Mouse (Mus musculus) intestine, embryonic 16.5 days (tissue): ENCODE results near the gene Ankrd13d. TPM values are rescaled to one million over a fixed set of nuclear protein-coding genes. Genes with fewer than 3 reads are reported as not detected.

ENCODE experiments used
- ATAC-seq: fragments of 200-750 bp; cut with Nextera tagmentation; 2 replicates; pipeline ENCODE4 v1.8.0; 2017; ENCODE audit warnings: moderate TSS enrichment, moderate library complexity
- H3K27ac ChIP-seq: fragments of 300-500 bp; sonication (generic); 2 replicates; pipeline ENCODE4 v1.5.1; 2014; ENCODE audit warnings: mild to moderate bottlenecking, low read length
- H3K27me3 ChIP-seq: fragments of 300-500 bp; sonication (generic); replicated peaks from 2 replicates; pipeline ENCODE4 v1.6.1; 2014; ENCODE audit warnings: low read length, control low read depth, mixed read lengths; ENCODE audit not compliant: control insufficient read depth, insufficient read depth
- H3K36me3 ChIP-seq: fragments of 300-500 bp; sonication (generic); 2 replicates; pipeline ENCODE4 v1.6.1; 2014; ENCODE audit warnings: low read length, control low read depth; ENCODE audit not compliant: control insufficient read depth, insufficient read depth
- H3K4me1 ChIP-seq: fragments of 300-500 bp; sonication (generic); 2 replicates; pipeline ENCODE4 v1.6.1; 2014; ENCODE audit warnings: low read length, control low read depth, mixed read lengths; ENCODE audit not compliant: control insufficient read depth, insufficient read depth
- H3K4me2 ChIP-seq: fragments of 300-500 bp; sonication (generic); 2 replicates; pipeline ENCODE4 v1.6.1; 2014; ENCODE audit warnings: low read depth, low read length, control low read depth
- H3K4me3 ChIP-seq: fragments of 300-500 bp; sonication (generic); 2 replicates; pipeline ENCODE4 v1.5.1; 2014; ENCODE audit warnings: mild to moderate bottlenecking, low read length
- H3K9ac ChIP-seq: fragments of 300-500 bp; sonication (generic); 2 replicates; pipeline ENCODE4 v1.6.1; 2014; ENCODE audit warnings: low read depth, low read length
- H3K9me3 ChIP-seq: fragments of 300-500 bp; sonication (generic); 2 replicates; pipeline ENCODE4 v1.6.1; 2016; ENCODE audit warnings: low read length, control low read depth; ENCODE audit not compliant: control insufficient read depth
- WGBS: fragments of 180-500 bp; shearing (Covaris S2); extraction: QIAGEN DNeasy Blood & Tissue Kit; methylation state at CpG from one replicate; pipeline ENCODE4 v1.1.7; 2014; 5-methylcytosine and 5-hydroxymethylcytosine counted together
- polyA plus RNA-seq: library from polyadenylated mRNA; unstranded; fragments of >200 nt; fragmentation: Nextera tagmentation; extraction: Ambion mirVana; gene quantifications from 2 replicates; pipeline ENCODE4 v1.2.1, GENCODE M21; 2015

Gene Ankrd13d
- polyA plus RNA-seq, 1 experiment from 2014 or later, result 4.6 TPM

DNA sequence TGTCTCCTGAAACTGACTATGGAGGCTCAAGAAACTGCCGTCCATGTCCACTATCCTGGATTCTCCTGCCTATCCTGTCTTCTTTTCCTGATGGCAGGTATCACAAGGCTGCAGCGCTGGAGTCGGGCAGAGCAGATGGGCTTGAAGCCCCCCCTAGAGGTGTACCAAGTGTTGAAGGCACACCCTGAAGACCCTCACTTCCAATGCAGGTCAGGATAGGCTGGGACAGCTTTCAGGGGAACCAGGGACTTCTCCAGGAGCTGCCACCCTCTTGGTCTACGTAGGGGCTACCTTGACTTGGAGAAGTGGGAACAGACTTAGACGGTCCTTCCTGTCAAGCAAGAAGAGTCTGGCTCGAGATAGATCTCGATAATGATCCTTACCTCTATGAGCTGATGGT is 50.3 kb downstream of the Ankrd13d start:
- Histone ChIP-seq H3K9ac (peak overlapping the region; percentile 72; the same call in 1 of the 2 replicates), H3K4me2 (peak overlapping the region; percentile 80), H3K27me3 (no peaks in the 10 kb centered on the region), H3K4me3 (peak overlapping the region; percentile 62; the same call in 1 of the 2 replicates), H3K4me1 (peaks cover 29% of the 10 kb centered on the region), H3K27ac (peak overlapping the region; percentile 84; the same call in 1 of the 2 replicates), H3K36me3 (no peaks in the 10 kb centered on the region), H3K9me3 (0 out of 2 replicates have a peak, but pooled peaks cover 2% of the 10 kb centered on the region)
- ATAC-seq, result no peak
- WGBS, result 81% methylated on average over 7 of the region's 7 CpGs

DNA sequence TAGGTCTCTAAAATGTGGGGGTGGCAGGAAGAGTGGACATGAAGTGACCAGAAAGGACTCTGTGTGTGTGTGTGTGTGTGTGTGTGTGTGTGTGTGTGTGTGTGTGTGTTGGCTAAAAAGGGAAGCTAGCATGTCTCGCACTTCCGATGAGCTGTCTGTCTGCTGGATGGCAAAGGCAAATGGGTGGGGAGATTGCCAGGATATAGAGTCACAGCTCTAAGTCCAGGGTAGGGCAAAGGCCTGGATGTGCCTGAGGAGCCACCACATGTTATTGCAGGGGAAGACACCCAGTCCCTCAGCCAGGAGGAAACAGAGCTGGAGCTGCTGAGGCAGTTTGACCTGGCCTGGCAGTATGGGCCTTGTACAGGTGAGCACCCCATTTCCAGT is 50.8 kb downstream of the Ankrd13d start:
- 16% methylated on average over 2 of the region's 2 CpGs for WGBS
- Histone ChIP-seq H3K9ac (peak overlapping the region; percentile 72), H3K4me2 (peak overlapping the region; percentile 80), H3K9me3 (no peaks in the 10 kb centered on the region), H3K27me3 (no peaks in the 10 kb centered on the region), H3K4me3 (peak overlapping the region; percentile 62), H3K36me3 (no peaks in the 10 kb centered on the region), H3K27ac (peak overlapping the region; percentile 84), H3K4me1 (peaks cover 32% of the 10 kb centered on the region)
- ATAC-seq, result peak; percentile 26

DNA sequence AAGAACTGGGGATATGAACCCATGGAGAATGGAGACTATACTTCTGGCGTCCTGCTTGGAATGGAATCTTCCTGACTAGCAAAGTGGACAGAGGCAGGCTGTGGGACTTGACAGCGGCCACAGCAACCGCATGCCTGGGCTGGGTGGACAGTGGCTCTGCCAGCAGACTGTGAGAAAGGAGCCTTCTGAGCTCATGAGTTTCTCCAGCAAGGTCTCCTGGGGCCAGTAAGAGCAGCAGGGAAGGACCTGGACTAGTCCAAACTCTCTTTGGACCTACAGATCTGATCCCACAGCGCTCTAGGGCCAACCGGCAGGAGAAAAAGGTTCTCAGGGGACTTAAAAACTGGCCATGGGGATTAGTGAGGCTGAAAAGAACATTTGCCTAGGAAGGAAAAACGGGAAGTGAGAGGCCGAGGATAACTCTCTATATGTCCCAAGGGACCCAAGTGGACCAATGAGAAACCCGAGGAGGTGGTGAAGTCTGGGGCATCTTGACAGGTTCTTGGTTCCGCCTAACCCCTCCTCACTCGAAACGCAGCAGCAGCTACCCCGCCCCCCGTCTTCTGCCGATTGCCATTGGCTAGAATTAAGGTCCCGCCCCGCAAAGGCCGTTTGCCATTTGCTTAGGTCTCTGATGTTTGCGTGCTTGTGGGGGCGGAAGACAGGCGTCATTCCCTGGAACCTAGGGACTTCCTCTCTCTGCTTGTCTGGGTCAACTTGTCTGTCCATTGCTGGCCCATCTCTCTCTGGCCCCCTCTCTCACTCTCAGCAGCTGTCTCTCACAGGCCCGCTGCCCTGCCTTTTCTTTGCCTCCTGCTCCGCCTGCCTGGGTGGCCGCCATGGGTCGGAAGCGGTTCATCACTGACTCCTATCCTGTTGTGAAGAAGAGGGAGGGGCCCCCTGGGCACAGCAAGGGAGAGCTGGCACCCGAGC is 51.4 kb downstream of the Ankrd13d start, which contains the start of gene Pold4:
Gene Pold4, plus strand, starts transcription at position 647 of the 933 bp plus-strand sequence.
- no peaks in the 10 kb centered on the region for H3K9me3 ChIP-seq
- ATAC-seq, result peak; percentile 91
- H3K27ac ChIP-seq, result peak within 1 kb of the TSS; percentile 85
- peak within 1 kb of the TSS; percentile 80 for H3K4me2 ChIP-seq
- H3K36me3 ChIP-seq, result no peaks in the 10 kb centered on the region
- 12% methylated on average over 26 of the region's 26 CpGs for WGBS
- peak within 1 kb of the TSS; percentile 62 for H3K4me3 ChIP-seq
- H3K9ac ChIP-seq, result peak within 1 kb of the TSS; percentile 72
- H3K27me3 ChIP-seq, result no peaks in the 10 kb centered on the region
- H3K4me1 ChIP-seq, result peaks cover 32% of the 10 kb centered on the region

DNA sequence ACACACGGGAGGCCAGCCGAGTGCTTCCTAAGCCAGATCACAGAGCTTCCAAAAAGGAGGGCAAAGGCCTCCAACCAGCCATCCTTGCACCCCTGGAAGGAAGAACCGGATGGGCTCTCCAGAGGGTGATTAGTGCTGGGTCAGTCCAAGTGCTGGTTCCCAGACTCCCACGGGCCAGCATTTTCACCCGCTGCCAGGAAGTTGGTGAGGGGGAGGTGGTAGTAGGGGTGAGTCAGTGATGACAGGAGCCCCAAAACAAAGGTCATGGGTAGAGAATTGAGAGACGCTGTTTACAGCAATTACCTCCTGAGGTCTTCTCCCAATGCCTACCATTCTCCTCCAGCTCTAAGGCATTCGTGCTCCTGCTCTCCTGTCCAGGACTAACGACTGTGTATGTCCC is 52.5 kb downstream of the Ankrd13d start:
- no peaks in the 10 kb centered on the region for H3K9me3 ChIP-seq
- 67% methylated on average over 8 of the region's 8 CpGs for WGBS
- H3K4me3 ChIP-seq, result no peak overlapping the region
- no peaks in the 10 kb centered on the region for H3K36me3 ChIP-seq
- H3K27ac ChIP-seq, result 0 out of 2 replicates have a peak overlapping the region, but pooled peaks have one; percentile 20
- H3K27me3 ChIP-seq, result no peaks in the 10 kb centered on the region
- ATAC-seq, result no peak
- peaks cover 32% of the 10 kb centered on the region for H3K4me1 ChIP-seq
- peak overlapping the region; percentile 46; the same call in 1 of the 2 replicates for H3K9ac ChIP-seq
- H3K4me2 ChIP-seq, result no peak overlapping the region

DNA sequence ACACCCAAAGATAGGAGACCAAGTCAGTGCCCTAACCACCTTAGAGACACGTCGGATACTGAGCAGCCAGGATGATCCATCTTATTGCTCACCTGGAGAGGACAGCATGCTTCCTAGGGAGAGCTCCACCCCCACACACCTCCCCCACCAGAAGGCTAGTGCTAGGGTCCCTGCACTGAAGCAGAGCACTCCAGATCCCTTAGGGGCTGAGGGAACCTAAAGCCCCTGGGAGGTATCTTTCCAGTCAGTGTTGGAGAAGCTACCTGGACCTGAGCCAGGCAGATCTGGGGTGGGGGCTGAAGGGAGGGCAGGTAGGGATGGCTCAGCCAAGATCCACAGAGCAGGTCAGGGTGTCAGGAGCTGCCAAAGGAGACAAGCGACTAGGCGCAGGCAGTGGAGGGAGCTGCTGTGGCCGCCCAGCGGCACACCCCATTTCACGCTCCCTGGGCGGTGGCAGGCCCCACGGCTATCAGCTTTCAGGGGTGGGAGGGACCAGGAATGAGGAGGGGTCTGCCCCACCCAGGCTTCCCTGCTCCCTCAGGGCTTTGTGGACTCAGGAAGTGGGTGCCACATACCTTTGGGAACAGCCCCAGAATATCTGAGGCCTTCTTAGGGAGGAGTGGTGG is 53.4 kb downstream of the Ankrd13d start:
- H3K4me1 ChIP-seq, result peaks cover 32% of the 10 kb centered on the region
- H3K9me3 ChIP-seq, result no peaks in the 10 kb centered on the region
- peak; percentile 12; the same call in 1 of the 2 replicates for ATAC-seq
- H3K9ac ChIP-seq, result peak overlapping the region; percentile 46
- 0 out of 2 replicates have a peak overlapping the region, but pooled peaks have one; percentile 10 for H3K4me2 ChIP-seq
- H3K27ac ChIP-seq, result no peak overlapping the region
- WGBS, result 27% methylated on average over 9 of the region's 9 CpGs
- H3K4me3 ChIP-seq, result no peak overlapping the region
- no peaks in the 10 kb centered on the region for H3K27me3 ChIP-seq
- no peaks in the 10 kb centered on the region for H3K36me3 ChIP-seq

DNA sequence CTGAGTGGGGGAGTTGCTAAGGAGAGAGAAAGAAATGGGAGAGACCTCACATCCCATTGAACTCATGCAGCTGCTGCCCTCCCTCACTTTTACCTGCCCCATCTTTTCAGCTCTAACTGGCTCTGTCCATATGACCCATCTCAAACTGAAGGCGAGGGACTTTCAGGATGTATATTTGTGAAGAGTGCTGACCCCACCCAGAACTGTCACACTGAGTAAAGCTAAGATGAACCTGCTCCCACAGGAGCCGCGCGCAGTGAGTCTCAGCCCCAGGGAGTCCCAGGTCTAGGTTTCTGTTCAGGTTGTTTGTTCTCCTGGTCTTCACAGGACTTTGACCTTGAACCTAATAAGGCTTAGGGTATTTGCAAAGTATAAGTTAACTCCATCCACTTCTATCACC is 54.0 kb downstream of the Ankrd13d start:
- Histone ChIP-seq H3K4me1 (peaks cover 32% of the 10 kb centered on the region), H3K36me3 (no peaks in the 10 kb centered on the region), H3K9me3 (no peaks in the 10 kb centered on the region), H3K4me2 (no peak overlapping the region), H3K9ac (no peak overlapping the region), H3K27ac (no peak overlapping the region), H3K27me3 (no peaks in the 10 kb centered on the region), H3K4me3 (no peak overlapping the region)
- WGBS, result 49% methylated on average over 4 of the region's 4 CpGs
- ATAC-seq, result no peak

DNA sequence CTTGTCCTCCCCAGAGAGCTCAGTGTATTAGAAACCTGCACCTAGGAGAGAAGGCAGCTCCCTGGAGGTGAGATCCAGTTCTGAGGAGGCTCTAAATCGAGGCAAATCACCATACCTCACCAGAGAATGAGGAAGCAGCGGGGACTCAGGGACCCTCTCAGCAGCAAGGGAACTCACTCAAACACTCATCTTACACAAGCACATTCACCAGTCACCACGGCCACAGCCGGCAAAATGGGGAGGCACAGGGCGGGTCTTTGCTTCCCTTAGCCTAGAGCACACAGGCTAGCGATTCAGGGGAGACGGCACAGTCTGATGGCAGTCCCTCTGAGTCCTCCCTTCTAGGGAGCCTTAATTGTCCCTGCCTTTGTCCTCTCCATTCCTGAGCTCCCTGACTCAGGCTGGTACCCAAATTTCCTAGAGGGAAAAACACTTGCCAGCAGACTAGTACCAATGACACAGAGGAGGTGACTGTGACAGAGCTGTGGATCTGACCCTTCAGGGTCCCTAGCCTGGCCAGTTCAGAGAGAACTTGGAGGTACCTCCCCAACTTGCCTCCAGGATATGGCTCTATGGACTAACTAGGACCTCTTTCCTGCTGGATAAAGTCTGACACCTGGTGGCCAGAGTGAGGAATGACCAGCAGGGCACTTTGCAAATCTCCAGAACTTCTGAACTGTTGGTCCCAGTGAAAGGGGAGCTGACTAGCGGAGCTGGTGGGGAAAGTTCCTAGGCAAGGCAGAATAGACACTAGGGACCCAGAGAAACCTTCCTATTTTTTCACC is 54.9 kb downstream of the Ankrd13d start:
- H3K27me3 ChIP-seq, result no peaks in the 10 kb centered on the region
- H3K9me3 ChIP-seq, result no peaks in the 10 kb centered on the region
- 0 out of 2 replicates have a peak, but pooled peaks have one; percentile 30 for ATAC-seq
- H3K9ac ChIP-seq, result peak overlapping the region; percentile 35; the same call in 1 of the 2 replicates
- WGBS, result 21% methylated on average over 8 of the region's 8 CpGs
- H3K4me3 ChIP-seq, result no peak overlapping the region
- H3K4me1 ChIP-seq, result peaks cover 33% of the 10 kb centered on the region
- no peak overlapping the region for H3K27ac ChIP-seq
- no peaks in the 10 kb centered on the region for H3K36me3 ChIP-seq
- no peak overlapping the region for H3K4me2 ChIP-seq

DNA sequence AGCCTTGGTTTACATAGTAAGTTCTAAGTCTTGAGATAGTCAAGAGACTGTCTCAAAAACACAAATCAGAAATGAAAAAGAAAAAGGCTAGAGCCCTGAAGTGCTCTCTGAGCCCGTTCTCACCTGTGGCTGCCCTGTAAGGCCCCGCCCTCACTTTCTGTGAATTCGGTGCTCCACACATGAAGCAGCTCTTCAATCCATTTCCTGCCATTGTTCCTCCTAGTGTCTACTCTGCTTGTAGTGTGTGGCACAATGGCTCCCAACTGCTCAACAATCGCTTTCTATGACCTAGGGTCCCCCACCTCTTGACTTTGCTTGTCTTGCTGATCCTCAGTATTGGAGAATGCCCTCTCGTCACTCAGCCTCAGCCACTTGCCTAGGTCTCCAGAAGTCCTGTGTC is 55.5 kb downstream of the Ankrd13d start:
- H3K9me3 ChIP-seq, result no peaks in the 10 kb centered on the region
- 76% methylated on average over 5 of the region's 5 CpGs for WGBS
- peaks cover 37% of the 10 kb centered on the region for H3K4me1 ChIP-seq
- no peaks in the 10 kb centered on the region for H3K27me3 ChIP-seq
- no peak overlapping the region for H3K4me3 ChIP-seq
- H3K9ac ChIP-seq, result peak overlapping the region; percentile 35; the same call in 1 of the 2 replicates
- H3K4me2 ChIP-seq, result no peak overlapping the region
- ATAC-seq, result no peak
- H3K36me3 ChIP-seq, result no peaks in the 10 kb centered on the region
- no peak overlapping the region for H3K27ac ChIP-seq
